Mouse (Mus musculus) megakaryocyte, embryonic 14.5 days (primary cell): ENCODE measurements around the gene Gm20721.

ENCODE experiments used
- FLI1 ChIP-seq: IDR thresholded peaks from 2 replicates; pipeline ENCODE4 v1.6.1; 2012; ENCODE audit warnings: low read length, inconsistent platforms, mixed read lengths
- GATA1 ChIP-seq: IDR thresholded peaks from 3 replicates; pipeline ENCODE4 v1.6.1; 2012; ENCODE audit warnings: mixed read lengths, low read length, inconsistent platforms, borderline replicate concordance

DNA sequence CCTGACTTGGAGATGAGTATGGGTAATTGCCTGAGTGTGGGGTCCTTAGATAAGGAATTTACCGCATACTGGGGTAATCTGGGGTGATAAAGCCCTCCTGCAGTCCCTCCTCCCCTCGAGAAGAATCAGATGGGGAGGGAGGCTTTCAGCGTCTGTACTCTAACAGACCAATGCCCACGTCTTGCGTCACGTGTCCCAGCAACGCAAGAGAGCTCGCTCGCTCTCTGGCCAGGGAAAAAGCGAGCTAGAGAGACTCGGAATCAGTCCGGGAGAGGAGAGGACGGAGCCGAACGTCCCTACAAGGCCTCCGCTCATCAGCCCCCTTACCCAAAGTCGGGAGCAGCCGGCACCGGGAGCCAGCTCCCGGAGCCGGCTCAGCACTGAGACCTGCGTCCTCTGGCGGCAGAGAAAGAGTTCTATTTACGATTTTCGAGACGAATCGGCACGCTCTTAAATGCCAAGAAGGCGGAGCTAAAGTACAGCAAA lies 49.4 kb downstream of the Gm20721 start:
- TF ChIP-seq GATA1 (no peak), FLI1 (no peak)
